Mouse (Mus musculus): ENCODE results near the gene Bsnd.

GRCm38 (mm10) chr4:106462524-106462923 lies 29.6 kb downstream of the Bsnd start:
- TF ChIP-seq CTCF (IDR thresholded peaks at IDR 0.05; ENCODE audit: borderline replicate concordance, extremely low read depth, insufficient read depth, insufficient read length), result no peak
- TF ChIP-seq POLR2A (IDR thresholded peaks at IDR 0.05; ENCODE audit: borderline replicate concordance, extremely low read depth, insufficient read depth, insufficient read length, poor library complexity, severe bottlenecking), result no peak
